Mouse (Mus musculus) liver, embryonic 14.5 days (tissue): ENCODE data around the gene Vsx2. TPM values are rescaled to one million over a fixed set of nuclear protein-coding genes. Genes with fewer than 3 reads are reported as not detected.

Source experiments
- ATAC-seq: fragments of 200-750 bp; cut with Nextera tagmentation; 2 replicates; pipeline ENCODE4 v1.8.0; 2017; ENCODE audit warnings: moderate number of reproducible peaks, mild to moderate bottlenecking, moderate library complexity; ENCODE audit not compliant: insufficient read depth
- DNase-seq, 3 experiments: peaks; one replicate each; pipeline ENCODE4 v3.0.0-alpha.2; 2012 to 2013; ENCODE audit warnings: low read depth in 3 of 3, low spot score in 3 of 3
- H3K27ac ChIP-seq: fragments of 300-500 bp; sonication (generic); 2 replicates; pipeline ENCODE4 v1.5.1; 2014; ENCODE audit warnings: moderate library complexity, mild to moderate bottlenecking, control low read depth, inconsistent platforms
- H3K27me3 ChIP-seq: fragments of 300-500 bp; sonication (generic); 2 replicates; pipeline ENCODE4 v1.6.1; 2014; ENCODE audit warnings: mild to moderate bottlenecking, low read length, moderate library complexity; ENCODE audit not compliant: control insufficient read depth, insufficient read depth
- H3K36me3 ChIP-seq: fragments of 300-500 bp; sonication (generic); replicated peaks from 2 replicates; pipeline ENCODE4 v1.6.1; 2014; ENCODE audit warnings: low read depth; ENCODE audit not compliant: control insufficient read depth, insufficient read depth
- H3K4me1 ChIP-seq, 2 experiments: fragments of 200-500 bp in 1 of 2; fragments of 300-500 bp in 1 of 2; sonication (generic) in 1 of 2; replicated peaks; 2 replicates each; pipeline ENCODE4 v1.6.1; 2012 to 2014; ENCODE audit warnings: antibody characterized with exemption in 1 of 2, inconsistent platforms in 1 of 2, low read length in 1 of 2; ENCODE audit not compliant: control insufficient read depth in 2 of 2, insufficient read depth in 2 of 2
- H3K4me2 ChIP-seq: fragments of 300-500 bp; sonication (generic); 2 replicates; pipeline ENCODE4 v1.6.1; 2014; ENCODE audit warnings: low read depth, mild to moderate bottlenecking, control low read depth, moderate library complexity
- H3K4me3 ChIP-seq, 2 experiments: fragments of 200-500 bp in 1 of 2; fragments of 300-500 bp in 1 of 2; sonication (generic) in 1 of 2; 2 replicates each; pipeline ENCODE4 v1.5.1; 2012 to 2014; ENCODE audit warnings: low read depth in 2 of 2, low read length in 2 of 2, mild to moderate bottlenecking in 2 of 2, control low read depth in 1 of 2, inconsistent platforms in 1 of 2, moderate library complexity in 1 of 2; ENCODE audit not compliant: insufficient read depth in 1 of 2
- H3K9ac ChIP-seq: fragments of 300-500 bp; sonication (generic); replicated peaks from 2 replicates; pipeline ENCODE4 v1.6.1; 2014; ENCODE audit warnings: mild to moderate bottlenecking, control low read depth, moderate library complexity
- H3K9me3 ChIP-seq: fragments of 300-500 bp; sonication (generic); 2 replicates; pipeline ENCODE4 v1.6.1; 2016; ENCODE audit warnings: low read length, mixed read lengths; ENCODE audit not compliant: control insufficient read depth
- CTCF ChIP-seq: IDR thresholded peaks from 2 replicates; pipeline ENCODE4 v1.5.1; 2016; ENCODE audit warnings: antibody characterized with exemption, low read depth, control low read depth
- EP300 ChIP-seq: IDR thresholded peaks from 2 replicates; pipeline ENCODE4 v1.6.1; 2016; ENCODE audit warnings: antibody characterized with exemption, low read depth
- WGBS: fragments of 180-500 bp; shearing (Covaris S2); extraction: QIAGEN DNeasy Blood & Tissue Kit; methylation state at CpG from one replicate; pipeline ENCODE4 v1.1.7; 2014; ENCODE audit not compliant: insufficient replicate concordance; 5-methylcytosine and 5-hydroxymethylcytosine counted together
- polyA plus RNA-seq, 2 experiments: library from polyadenylated mRNA; depleted of rRNA in 1 of 2; stranded (reverse) in 1 of 2; unstranded in 1 of 2; fragments of >200 nt; fragmentation: Nextera tagmentation in 1 of 2; extraction: Ambion mirVana in 1 of 2; gene quantifications; 2 replicates each; pipeline versions ENCODE4 v1.2.1 to v1.2.3; 2012 to 2014

Vsx2 gene
- polyA plus RNA-seq (2012; rRNA removed) (not detected in 2 replicates), polyA plus RNA-seq (2014; fragmentation: Nextera tagmentation; extraction: Ambion mirVana) (not detected in 2 replicates)

DNA sequence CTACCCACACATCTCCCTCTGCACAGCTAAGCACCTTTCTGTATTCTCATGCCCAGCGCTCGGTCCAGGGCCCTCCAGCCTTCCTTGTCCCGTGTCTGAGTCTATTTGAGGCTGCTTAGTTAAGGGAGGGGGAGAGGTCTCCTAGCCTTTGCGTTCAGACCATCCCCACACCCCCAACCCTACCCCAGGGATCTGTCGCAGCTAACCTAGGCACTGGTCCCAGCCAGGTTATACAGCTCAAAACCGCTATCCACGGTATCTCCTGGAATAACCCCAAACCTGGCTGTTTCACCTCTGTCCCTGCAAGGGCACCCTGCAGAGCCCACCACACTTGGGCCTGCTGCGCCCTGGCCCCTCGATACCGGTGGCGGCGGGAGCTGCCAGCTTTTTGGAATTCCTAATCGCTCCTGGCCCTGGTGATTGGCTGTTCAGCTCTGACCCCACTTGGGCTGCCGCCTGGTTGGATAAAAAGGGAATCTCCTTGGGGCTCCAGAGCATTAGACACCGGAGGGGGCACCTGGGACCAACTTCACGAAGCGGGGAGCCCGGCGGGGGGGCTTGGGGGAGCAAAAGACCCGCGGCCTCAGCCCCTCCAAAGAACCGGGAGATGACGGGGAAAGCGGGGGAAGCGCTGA, at the start of gene Vsx2:
Gene Vsx2, plus strand, starts transcription at position 427 of the 635 bp plus-strand sequence.
- H3K9ac ChIP-seq = no peak within 1 kb of the TSS

DNA sequence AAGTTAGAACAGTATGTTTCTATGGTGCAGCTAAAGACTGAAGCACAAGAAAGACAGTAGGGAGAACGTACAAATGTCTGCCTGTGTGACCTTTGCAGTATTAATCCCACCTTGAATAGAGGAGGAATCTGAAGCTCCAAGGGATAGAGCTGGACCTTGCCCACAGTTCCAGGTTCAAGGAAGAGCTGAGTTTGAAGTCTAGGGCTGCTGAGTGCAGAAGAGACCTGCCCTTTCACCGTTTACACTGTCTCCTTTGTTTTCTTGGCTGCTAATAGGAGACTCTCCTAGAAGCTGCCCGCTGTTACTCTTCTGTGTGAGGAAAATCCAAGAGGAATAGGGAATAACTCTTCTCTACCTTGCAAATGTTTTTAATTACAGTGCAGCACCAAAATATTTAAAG, 45.8 kb upstream of the Vsx2 start:
- Histone ChIP-seq H3K4me3 (no peak overlapping the region), H3K36me3 (no peaks in the 10 kb centered on the region; the same call in 1 of the 2 replicates), H3K4me1 (no peaks in the 10 kb centered on the region), H3K27ac (no peak overlapping the region), H3K4me2 (no peak overlapping the region), H3K27me3 (no peaks in the 10 kb centered on the region), H3K9me3 (no peaks in the 10 kb centered on the region), H3K9ac (no peak overlapping the region)
- DNase-seq = no peak
- TF ChIP-seq CTCF (no peak), EP300 (no peak)
- no peak for ATAC-seq
- 67% methylated on average over 3 of the region's 3 CpGs for WGBS

More for the DNA sequence above, at the start of gene Vsx2:
- Histone ChIP-seq H3K4me1 (no peaks in the 10 kb centered on the region), H3K27me3 (peaks cover 67% of the 10 kb centered on the region), H3K36me3 (no peaks in the 10 kb centered on the region), H3K27ac (no peak within 1 kb of the TSS), H3K4me3 (no peak within 1 kb of the TSS), H3K9me3 (no peaks in the 10 kb centered on the region), H3K4me2 (no peak within 1 kb of the TSS)
- TF ChIP-seq CTCF (no peak), EP300 (no peak)
- 5% methylated on average over 25 of the region's 25 CpGs for WGBS
- no peak for DNase-seq
- no peak for ATAC-seq

DNA sequence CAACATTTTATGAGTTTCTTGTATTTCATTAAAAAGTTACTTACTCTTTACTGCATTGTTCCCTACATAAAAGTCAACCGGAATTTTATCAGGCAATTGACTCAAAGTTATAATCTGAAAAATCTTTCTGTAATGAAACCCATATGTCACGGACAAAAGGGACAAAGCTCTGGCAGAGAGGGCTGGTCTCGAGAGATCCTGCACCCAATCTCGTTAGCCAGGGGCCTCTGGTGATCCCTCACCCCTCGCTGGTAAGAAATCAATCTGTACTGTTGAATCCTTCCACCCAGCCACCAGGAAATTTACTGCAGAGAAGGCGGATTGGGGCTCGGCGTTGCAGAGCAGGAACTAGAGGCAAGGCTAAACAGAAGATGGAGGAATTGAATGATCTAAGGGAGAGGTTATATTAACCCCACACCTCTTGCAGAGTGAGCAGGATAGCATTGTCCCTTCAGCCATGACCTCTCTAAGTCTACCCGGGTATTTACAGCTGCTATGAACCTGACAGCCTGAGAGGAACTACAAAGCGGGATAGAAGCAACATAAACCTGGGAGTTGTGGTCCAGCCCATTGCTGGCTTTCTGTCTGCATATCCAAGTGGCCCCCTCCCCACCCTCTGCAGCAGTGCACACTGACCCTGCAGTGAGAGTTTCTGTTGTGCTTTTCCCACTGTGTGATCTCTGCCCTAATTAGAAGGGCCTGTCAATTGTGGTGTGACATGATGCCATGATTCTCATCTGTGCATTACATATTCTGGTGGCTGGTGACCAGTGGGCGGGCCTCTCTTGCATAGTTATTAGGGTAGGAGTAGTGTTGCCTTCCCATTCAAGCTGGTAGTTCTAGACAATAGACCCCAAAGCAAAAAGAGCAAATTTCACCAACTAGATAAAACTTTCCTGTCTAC, 45.2 kb upstream of the Vsx2 start:
- H3K9me3 ChIP-seq = no peaks in the 10 kb centered on the region
- H3K9ac ChIP-seq = no peak overlapping the region
- H3K4me2 ChIP-seq = no peak overlapping the region
- ATAC-seq = no peak
- 75% methylated on average over 11 of the region's 11 CpGs for WGBS
- no peaks in the 10 kb centered on the region for H3K27me3 ChIP-seq
- TF ChIP-seq CTCF = no peak
- no peak for TF ChIP-seq EP300
- H3K27ac ChIP-seq = no peak overlapping the region
- no peak overlapping the region for H3K4me3 ChIP-seq
- H3K4me1 ChIP-seq = no peaks in the 10 kb centered on the region
- H3K36me3 ChIP-seq = no peaks in the 10 kb centered on the region; the same call in 1 of the 2 replicates
- no peak for DNase-seq

DNA sequence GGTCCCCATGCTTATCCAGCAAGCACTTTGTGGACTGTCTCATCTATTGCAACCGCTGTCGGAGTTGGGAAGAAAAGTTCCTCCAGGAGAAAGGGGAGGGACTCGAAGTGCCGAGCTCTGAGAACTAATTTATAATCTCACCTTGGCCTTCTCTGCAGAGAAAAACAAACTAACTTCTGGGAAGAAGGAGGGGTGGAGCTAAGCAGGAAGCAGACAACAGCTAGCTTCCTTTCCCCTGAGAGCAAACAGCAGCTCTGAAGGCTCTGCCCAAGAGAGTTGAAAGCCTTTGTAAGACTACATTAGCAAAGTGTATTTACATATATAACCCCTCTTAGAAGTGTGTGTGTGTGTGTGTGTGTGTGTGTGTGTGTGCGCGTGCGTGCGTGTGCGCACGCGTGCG, 44.1 kb upstream of the Vsx2 start:
- Histone ChIP-seq H3K4me2 (no peak overlapping the region), H3K9ac (no peak overlapping the region), H3K4me1 (no peaks in the 10 kb centered on the region), H3K4me3 (no peak overlapping the region), H3K9me3 (no peaks in the 10 kb centered on the region), H3K27ac (no peak overlapping the region), H3K36me3 (no peaks in the 10 kb centered on the region; the same call in 1 of the 2 replicates), H3K27me3 (no peaks in the 10 kb centered on the region)
- no peak for DNase-seq
- WGBS = 75% methylated on average over 12 of the region's 12 CpGs
- ATAC-seq = no peak
- no peak for TF ChIP-seq CTCF
- TF ChIP-seq EP300 = no peak

DNA sequence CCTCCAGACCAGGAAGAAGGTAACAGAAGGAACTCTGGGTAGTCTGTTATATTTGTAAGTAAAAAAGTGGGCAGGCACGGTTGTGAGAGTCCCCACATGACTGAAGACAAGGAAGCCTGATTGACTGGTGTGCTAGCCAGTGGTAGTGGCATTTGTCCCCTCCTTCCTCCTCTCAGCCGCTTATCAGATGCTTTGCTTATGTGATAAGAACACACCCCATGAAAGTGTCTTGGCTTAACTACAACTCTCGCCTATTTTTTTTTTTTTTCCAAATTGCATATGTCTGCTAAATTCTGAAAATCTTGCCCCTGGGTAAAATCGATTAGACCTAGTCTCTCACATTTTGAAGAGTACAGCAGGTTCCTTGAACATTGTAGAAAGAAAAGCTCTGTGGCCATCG, 39.1 kb upstream of the Vsx2 start:
- Histone ChIP-seq H3K27ac (no peak overlapping the region), H3K4me2 (no peak overlapping the region), H3K4me1 (0 out of 4 replicates have a peak, but pooled peaks cover 0 to 1% of the 10 kb centered on the region in 2 experiments), H3K9me3 (no peaks in the 10 kb centered on the region), H3K27me3 (no peaks in the 10 kb centered on the region), H3K9ac (no peak overlapping the region), H3K4me3 (no peak overlapping the region), H3K36me3 (no peaks in the 10 kb centered on the region; the same call in none of the 2 replicates)
- 41% methylated on average over 5 of the region's 5 CpGs for WGBS
- DNase-seq = no peak
- ATAC-seq = no peak
- TF ChIP-seq CTCF = no peak
- TF ChIP-seq EP300 = no peak
